Comparison of ENCODE assay signal across 20 mouse cellular contexts in genomic region chr13:119232100-119233029, GRCm38 (mm10).
DNase-seq lines count a peak whose midpoint lies in the region; ATAC-seq lines count a peak whose summit lies in the region.
"Had no signal": no experiment of that assay in that cellular context is flagged by ENCODE, and none has a peak within 500 bp of the region (broad histone marks: within the 10 kb centered on the region; RNA-seq: fewer than 3 reads in every experiment).

No protein-coding gene starts in this region.

- no peak overlapping the region for H3K9ac ChIP-seq in heart, embryonic 11.5 days (ENCODE audit: low read depth, low read length)
- H3K9ac ChIP-seq in liver, embryonic 15.5 days: peak overlapping the region; percentile 40; the same call in 1 of the 2 replicates
- H3K9ac ChIP-seq: heart, embryonic 15.5 days; hindbrain, embryonic 15.5 days; neural tube, embryonic 12.5 days had no signal

- H3K4me2 ChIP-seq in heart, embryonic 11.5 days: peak overlapping the region; percentile 31
- H3K4me2 ChIP-seq in liver, embryonic 15.5 days: peak overlapping the region; percentile 57
- H3K4me2 ChIP-seq: heart, embryonic 15.5 days; hindbrain, embryonic 15.5 days; neural tube, embryonic 12.5 days had no signal

- WGBS in heart, embryonic 11.5 days (ENCODE audit: insufficient replicate concordance): 24% methylated on average over 8 of the region's 8 CpGs
- 25% methylated on average over 8 of the region's 8 CpGs for WGBS in heart, embryonic 10.5 days
- WGBS in liver, embryonic 15.5 days (ENCODE audit: insufficient replicate concordance): 23% methylated on average over 8 of the region's 8 CpGs

- no peaks in the 10 kb centered on the region for H3K27me3 ChIP-seq in heart, embryonic 11.5 days (ENCODE audit: control insufficient read depth, insufficient read depth, low read length)
- peaks cover 4% of the 10 kb centered on the region for H3K27me3 ChIP-seq in heart, embryonic 10.5 days (ENCODE audit: insufficient read depth, poor library complexity, severe bottlenecking)
- H3K27me3 ChIP-seq in erythroblast, embryonic 14.5 days (ENCODE audit: control insufficient read depth): no peaks in the 10 kb centered on the region
- H3K27me3 ChIP-seq in liver, embryonic 15.5 days: no peaks in the 10 kb centered on the region
- H3K27me3 ChIP-seq: heart, embryonic 15.5 days; hindbrain, embryonic 15.5 days; neural tube, embryonic 12.5 days had no signal

- H3K4me3 ChIP-seq in heart, embryonic 11.5 days (ENCODE audit: low read depth, low read length): no peak overlapping the region
- no peak overlapping the region for H3K4me3 ChIP-seq in heart, embryonic 10.5 days
- H3K4me3 ChIP-seq in erythroblast, embryonic 14.5 days (replicated peaks): peak overlapping the region; percentile 24
- H3K4me3 ChIP-seq in liver, embryonic 15.5 days (replicated peaks): no peak overlapping the region
- H3K4me3 ChIP-seq: heart, embryonic 15.5 days; hindbrain, embryonic 15.5 days; layer of hippocampus, adult 2 months; left cerebral cortex, adult 2 months; neural tube, embryonic 12.5 days had no signal

- no peaks in the 10 kb centered on the region for H3K9me3 ChIP-seq in heart, embryonic 11.5 days (replicated peaks; ENCODE audit: control insufficient read depth, low read length)
- H3K9me3 ChIP-seq in heart, embryonic 10.5 days: no peaks in the 10 kb centered on the region
- H3K9me3 ChIP-seq in erythroblast, embryonic 14.5 days (ENCODE audit: control insufficient read depth, low read length): no peaks in the 10 kb centered on the region; the same call in 1 of the 2 replicates
- no peaks in the 10 kb centered on the region for H3K9me3 ChIP-seq in liver, embryonic 15.5 days (replicated peaks)
- H3K9me3 ChIP-seq: heart, embryonic 15.5 days; hindbrain, embryonic 15.5 days; neural tube, embryonic 12.5 days had no signal

- H3K4me1 ChIP-seq in heart, embryonic 11.5 days (ENCODE audit: control insufficient read depth, insufficient read depth, low read length): peaks cover 12% of the 10 kb centered on the region
- H3K4me1 ChIP-seq in heart, embryonic 10.5 days: peaks cover 10% of the 10 kb centered on the region; the same call in 1 of the 2 replicates
- H3K4me1 ChIP-seq in erythroblast, embryonic 14.5 days (ENCODE audit: control insufficient read depth): peaks cover 34% of the 10 kb centered on the region
- peaks cover 31% of the 10 kb centered on the region for H3K4me1 ChIP-seq in liver, embryonic 15.5 days (replicated peaks)
- H3K4me1 ChIP-seq: hindbrain, embryonic 15.5 days; neural tube, embryonic 12.5 days had no signal

- peak; percentile 67 for ATAC-seq in heart, embryonic 11.5 days (replicated peaks; ENCODE audit: insufficient number of reproducible peaks, low FRiP score, low TSS enrichment)
- ATAC-seq in liver, embryonic 15.5 days (ENCODE audit: insufficient read depth): peak; percentile 95
- no peak for ATAC-seq in cerebellum, adult (ENCODE audit: insufficient number of reproducible peaks, low FRiP score, low TSS enrichment)
- ATAC-seq: midbrain, embryonic 16.5 days had no signal

- H3K27ac ChIP-seq in heart, embryonic 11.5 days (ENCODE audit: low read depth, low read length): no peak overlapping the region
- no peak overlapping the region for H3K27ac ChIP-seq in heart, embryonic 10.5 days
- H3K27ac ChIP-seq in liver, embryonic 15.5 days (replicated peaks): peak overlapping the region; percentile 94
- H3K27ac ChIP-seq: heart, embryonic 15.5 days; hindbrain, embryonic 15.5 days; layer of hippocampus, adult 2 months; left cerebral cortex, adult 2 months; macrophage; neural tube, embryonic 12.5 days had no signal

- H3K36me3 ChIP-seq in heart, embryonic 11.5 days (ENCODE audit: control insufficient read depth, insufficient read depth, low read length): no peaks in the 10 kb centered on the region
- no peaks in the 10 kb centered on the region for H3K36me3 ChIP-seq in heart, embryonic 10.5 days
- H3K36me3 ChIP-seq in erythroblast, embryonic 14.5 days (ENCODE audit: control insufficient read depth): no peaks in the 10 kb centered on the region; the same call in 1 of the 2 replicates
- H3K36me3 ChIP-seq in liver, embryonic 15.5 days (replicated peaks): no peaks in the 10 kb centered on the region
- H3K36me3 ChIP-seq: heart, embryonic 15.5 days; hindbrain, embryonic 15.5 days; neural tube, embryonic 12.5 days had no signal

- DNase-seq in heart, embryonic 10.5 days (ENCODE audit: low spot score): no peak
- peak; percentile 68 for DNase-seq in 416B (ENCODE audit: low read depth)
- DNase-seq in adrenal gland, postnatal 25 days: no peak
- DNase-seq in T-cell, adult 2 months (ENCODE audit: low spot score): no peak
- DNase-seq: adrenal gland, postnatal 14 days; cerebellum, adult 18-20 months; embryo, embryonic 11 days; gastrocnemius, postnatal 25 days; kidney, adult 8-10 months had no signal
